Mouse (Mus musculus) ovary, postnatal 36 days (tissue): Measurements from ENCODE around the gene Parva.

ENCODE experiments used
- DNase-seq: peaks from one replicate; pipeline ENCODE4 v3.0.0; 2022; ENCODE audit warnings: low spot score, mixed read lengths

The Parva gene

DNA sequence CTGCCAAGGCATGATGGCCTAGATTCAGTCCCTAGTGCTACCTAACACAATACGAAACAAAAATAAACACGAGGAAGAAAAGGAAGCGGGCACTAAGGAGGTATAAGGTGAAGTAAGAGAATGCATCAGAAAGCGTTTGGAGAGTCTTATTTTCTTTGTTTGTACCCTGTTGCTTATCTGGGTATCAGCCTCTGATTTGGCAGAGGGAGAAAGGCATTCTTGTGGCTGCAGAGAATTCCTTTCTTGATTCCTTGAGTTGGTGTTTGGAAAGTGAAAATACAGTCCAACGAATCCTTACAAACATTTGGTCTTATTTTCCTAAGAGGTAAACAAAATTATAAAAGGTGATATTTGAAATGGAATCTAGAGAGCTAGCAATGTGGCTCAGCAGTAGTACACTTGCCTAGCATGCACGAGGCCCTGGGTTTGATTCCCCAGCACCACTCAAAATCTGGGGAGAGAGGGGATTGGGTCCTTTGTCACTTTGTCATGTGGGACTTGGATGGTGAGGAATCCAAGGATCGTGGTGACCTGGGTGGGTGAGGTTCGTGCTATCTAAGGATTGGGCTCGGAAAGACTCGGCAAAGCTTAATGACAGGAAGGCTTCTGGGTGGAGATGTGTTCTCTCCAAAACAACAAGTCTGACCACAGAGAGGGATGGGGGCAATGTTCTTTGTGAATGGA is 44.9 kb downstream of the Parva start:
- no peak for DNase-seq

DNA sequence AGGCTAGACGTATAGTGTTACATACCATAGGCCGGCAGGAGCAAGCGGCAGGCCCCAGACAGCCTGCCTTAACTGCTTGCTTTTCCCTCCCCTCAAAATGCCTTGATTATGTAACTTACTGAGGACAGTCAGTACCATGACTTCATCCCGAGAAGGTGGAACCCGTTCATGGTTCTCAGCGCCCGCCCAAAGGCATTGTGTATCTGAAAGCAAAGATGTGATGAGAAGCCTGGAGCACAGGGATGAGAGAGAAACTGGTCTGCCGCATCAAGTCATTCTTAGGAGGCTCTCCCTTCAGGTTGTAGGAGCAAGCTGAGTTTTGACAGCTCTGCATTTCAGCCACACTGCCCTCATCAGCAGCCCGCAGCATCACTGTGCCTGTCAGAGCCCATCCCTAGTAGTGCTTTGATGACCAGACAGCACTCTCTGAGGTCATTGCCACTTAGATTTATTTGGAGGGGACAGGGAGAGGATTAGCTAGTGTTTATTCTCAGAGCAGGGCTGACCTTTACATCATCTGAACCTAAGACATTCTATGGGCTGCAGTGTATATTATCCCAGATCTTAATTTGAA is 45.5 kb downstream of the Parva start:
- no peak for DNase-seq

DNA sequence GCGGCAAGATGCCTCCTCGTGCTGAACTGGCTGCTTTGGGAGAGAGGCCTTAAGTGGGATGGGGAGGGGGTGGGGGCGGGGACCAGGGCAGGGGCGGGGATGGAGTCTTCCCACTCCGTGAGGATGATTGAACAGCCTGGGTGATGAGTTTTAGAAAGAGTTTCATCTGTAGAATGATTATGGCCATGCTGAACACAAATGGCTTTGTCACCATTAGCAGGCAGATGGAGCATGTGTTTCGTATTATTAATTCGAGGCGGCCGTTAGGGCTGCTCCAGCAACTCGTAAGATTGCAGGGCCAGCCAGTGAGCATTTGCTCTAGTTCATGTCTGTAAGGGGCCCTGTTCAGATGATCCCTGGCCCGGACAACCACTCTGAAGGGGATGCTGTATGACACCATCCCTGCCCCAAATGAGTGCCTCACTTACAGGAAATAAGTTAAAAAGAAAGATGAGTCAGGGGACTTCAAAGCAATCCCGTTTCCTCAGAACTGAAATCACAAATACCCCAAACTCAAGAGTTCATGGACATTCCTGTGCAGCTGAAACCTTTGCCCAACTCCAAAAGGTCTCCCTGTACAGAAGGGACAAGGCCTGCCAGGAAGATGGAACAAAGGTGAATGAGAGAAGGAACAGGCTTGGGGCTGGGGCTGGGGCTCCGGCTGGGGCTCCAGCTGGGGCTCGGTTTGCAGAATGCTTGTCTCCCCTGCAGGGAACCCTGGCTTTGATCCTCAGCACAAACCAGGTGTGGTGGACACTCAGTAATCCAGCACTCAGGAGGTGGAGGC is 46.5 kb downstream of the Parva start:
- no peak for DNase-seq

DNA sequence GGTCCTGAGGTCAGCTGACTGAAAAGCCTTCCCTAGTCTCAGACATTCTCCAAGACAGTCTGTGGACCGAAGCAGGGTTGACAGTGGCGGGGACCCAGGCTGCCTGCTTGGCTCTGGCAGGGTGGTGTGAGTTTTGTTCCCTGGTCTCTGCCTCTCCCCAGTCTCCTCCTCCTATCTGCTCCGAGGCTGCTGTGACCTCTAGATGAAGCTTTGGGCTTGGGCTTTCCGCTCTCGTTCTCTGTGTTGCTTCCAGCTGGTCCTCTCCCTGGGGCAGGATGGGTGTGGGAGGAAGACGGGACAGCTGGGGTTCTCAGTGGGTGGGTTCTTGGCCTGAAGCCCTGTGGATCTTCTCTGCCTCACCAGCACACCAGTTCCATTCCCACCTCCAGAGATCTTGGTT is 51.8 kb downstream of the Parva start:
- DNase-seq = peak; percentile 47

DNA sequence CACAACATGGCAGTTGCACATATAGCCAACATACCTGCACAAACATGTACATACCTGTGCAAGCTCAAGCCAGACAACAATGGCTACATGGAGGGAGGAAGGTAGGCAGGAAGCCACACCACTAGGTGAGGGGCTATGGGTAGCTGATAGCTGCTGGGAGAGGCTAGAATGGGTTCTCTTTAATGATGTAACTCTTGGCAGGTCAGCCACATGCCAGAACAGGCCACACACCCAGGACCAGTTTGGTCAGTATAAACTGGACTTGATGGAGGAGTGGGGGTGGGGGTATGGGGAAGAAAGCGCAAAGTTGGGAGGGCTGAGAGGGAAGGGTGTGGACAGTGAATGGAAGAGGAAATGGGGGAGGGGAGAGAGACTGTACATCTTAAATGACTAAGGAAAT is 53.7 kb downstream of the Parva start:
- DNase-seq = no peak

DNA sequence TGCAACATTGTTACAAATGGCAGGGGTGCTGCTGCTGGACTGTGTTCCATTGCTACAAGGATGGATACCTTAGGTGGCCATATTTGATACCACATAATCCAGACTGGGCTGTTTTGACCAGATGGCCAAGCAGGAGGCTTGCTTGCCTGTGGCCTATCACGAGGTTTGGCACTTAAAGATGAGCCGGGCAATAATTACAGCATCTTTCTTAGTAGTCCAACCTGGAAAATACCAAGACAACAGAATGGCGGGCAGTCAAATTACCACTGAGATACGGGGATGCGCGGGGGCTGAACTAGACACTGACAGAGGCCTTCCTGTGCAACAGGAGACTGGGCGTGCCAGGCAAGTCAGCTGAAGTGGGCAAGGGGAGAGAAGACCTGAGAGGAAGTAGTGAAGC is 55.3 kb downstream of the Parva start:
- no peak for DNase-seq

DNA sequence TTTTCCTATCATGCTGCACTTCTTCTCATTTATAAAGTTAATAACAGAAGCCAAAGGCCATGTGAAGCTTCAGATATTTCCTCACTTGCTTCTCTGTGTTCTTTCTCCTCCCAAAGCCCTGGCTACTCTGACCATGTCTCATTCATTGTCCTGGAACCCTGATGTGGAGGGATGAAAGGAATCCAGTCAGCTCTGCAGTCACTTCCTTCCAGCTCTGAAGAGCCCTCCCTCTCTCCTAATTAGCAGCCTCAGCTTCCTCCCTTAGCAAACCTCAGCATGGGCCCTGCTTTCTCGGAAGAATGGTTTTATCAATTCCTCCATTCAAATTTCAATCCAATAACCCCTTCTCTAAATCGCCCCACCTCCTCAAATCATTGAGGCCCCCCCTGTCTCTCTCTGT is 56.1 kb downstream of the Parva start:
- DNase-seq = no peak

DNA sequence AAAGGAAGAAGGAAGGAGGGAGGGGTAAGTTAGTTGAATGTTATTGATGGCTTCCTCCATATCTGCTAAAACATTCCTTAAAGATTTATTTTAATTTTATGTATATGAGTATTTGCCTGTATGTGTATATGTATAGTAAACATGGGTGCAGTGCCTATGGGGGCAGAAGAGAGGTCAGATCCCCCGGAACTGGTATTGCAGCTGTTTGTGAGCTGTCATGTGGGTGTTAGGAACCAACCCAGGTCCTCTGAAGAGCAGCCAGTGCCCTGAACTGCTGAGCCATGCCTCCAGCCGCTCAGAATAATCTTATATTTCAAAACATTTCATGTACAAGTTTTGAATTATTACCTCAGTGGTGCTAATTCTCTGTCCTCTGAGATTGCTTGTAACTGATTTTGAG is 63.5 kb downstream of the Parva start:
- DNase-seq = no peak

DNA sequence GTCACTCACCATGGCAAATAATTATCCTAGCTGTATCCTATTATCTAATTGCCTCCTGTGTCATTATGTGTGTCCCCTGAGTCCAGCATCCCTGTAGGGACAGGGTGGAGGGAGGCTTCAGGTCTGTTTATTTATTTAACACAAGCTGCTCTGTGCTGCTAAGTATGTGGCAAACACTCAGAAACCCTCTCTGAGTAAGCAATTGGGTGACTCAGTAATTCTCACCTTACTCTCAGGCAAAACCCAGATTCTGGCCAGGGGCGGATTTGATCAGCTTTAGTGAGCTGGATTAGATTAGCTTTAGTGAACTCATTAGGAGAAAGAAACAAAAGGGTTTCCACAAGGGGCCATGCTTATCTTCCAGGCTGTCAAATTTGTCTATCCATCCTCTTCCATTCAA is 64.4 kb downstream of the Parva start:
- DNase-seq = no peak

DNA sequence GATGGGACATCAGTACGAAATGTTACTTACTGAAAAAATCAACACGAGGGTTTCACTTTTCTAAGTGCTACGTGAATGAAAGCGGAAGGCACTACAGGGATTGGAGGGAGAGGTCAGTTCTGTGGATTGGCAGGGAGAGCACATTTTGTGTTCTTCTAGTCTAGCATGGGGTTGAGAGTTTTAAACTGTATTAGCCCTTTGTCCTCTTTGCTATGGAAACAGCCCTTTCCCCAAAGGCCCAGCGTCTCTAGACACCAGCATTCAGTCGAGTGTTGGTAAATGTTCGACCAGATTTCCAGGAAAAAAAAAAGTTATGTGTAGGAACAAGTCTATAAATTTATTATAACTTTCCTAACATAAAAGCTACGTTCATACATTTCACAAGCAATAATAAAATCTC is 68.6 kb downstream of the Parva start:
- no peak for DNase-seq

DNA sequence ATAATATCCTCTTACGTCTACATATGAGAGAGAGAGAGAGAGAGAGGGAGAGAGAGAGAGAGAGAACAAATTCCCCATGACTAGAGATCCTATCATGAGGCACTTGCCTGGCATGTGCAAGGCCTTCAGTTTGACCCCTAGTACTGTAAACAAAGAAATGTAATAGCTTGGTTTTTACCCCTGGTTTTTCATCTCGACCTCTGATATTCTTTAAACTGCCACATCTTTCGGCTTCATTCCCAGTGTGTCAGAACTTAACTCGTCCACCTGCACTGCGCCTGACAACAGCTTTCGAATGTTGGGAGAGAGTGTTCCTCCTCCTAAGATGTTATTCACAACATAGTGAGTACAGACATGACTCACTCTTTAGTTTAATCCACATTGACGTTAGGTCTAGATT is 69.6 kb downstream of the Parva start:
- no peak for DNase-seq

DNA sequence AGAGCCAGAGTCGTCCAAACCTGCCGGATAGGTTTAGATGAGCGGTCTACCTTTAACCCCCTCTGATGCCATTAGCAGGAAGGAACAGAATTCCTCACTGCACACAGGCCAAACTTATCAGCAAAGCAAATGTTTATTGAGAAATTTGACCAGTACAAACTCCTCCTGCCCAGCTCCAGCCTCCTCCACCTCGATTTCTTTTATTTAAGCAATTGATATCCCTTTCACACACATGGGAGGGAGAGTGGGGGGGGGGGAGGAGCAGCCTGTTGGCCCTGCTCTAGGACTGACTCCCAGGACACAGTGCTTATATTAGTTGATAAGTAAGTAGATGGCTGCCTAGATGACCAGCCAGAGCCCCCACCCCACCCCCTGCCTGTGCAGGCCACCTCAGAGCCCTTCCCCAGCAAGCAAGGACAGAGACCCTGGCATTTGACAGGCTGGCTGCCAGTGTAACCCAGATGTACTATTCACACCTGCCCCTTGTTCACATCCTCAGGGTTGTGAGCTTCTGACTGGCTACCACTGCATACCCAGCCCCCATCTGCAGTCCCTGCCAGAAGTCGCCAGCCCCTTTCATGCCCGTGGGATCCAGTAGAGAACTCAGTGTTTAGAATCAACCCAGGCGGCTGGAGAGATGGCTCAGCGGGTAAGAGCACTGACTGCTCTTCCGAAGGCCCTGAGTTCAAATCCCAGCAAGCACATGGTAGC is 71.4 kb downstream of the Parva start:
- no peak for DNase-seq

DNA sequence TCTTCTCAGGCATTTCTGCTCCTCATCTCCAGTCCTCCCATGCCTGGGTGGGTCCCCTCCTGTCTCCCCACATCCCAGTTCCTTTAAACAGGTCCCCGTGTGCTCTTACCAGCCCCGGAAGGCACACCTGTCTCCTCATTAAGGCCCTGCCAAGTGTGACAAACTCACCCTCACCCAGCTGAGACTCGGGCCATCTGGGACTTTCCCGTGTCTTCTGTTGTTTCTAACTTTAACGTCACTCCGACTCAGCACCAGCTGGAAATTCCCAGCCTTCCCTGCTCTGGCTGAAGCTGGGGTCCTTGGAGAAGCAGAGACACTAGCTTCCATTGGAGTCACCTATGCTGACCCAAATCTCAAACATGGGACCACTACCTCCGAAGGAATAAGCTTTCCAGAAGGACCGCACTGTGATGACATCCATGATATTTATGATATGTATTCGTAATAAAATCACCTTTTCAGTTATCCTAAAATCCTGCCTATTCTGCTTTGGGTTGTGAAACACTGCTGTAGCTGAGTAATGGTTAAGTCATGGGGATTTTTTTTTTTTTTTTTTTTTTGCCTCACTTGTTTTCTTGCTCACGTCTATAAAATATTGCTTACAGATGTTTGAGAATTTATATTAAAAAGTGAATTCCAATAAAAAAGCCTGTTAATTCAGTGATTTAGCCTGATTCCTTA is 72.3 kb downstream of the Parva start:
- DNase-seq = no peak

DNA sequence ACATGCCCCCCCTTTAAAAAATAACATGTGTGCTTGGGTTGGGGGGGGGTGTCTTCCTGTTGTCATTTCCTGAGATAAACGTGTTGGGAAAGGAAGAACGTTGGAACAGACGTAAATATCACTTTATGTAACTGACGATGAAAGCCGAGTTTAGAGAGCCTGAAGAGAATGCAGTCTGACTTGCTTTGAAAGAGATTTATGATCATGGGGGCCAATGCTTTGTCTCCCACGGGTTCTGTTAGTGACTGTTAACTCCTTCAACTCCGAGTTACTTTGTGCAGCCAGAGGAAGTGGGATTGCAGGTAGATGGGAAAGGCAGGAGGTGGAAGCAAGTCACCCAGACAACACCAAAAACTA is 72.8 kb downstream of the Parva start:
- no peak for DNase-seq

DNA sequence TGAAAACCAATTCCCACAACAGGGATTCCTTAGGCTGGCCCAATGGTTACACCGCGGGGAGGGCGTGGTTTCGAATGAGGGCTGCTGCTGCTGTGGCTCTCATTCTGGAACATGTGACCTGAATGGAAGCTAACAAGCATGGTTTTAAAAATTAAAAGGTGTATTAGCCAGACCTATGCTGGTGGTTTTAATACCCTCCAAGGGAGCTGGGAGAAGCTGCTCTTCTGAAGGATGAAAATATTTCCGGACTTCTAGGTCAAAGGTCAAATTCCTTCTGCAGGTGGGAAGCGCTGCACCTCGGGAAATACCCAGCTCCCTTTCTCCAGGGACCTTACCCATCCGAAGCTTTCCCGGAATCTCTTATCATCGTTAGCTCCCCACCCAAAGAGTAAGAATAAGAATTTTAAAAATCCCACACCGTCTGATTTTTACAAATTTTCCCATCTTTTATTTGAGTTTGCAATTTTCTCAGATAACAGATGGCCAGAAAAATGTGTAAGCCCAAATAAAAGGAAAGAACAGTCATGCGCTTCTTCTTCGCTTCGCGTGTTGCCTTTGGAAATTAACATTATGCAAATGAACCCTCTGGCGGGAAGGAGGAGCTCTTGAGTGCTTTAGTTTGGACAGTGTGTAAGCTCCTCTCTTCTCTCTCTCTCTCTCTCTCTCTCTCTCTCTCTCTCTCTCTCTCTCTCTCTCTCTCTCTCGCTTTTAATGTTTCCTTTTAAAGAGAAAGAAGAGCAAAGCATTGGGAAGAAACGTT is 74.9 kb downstream of the Parva start:
- DNase-seq = no peak

DNA sequence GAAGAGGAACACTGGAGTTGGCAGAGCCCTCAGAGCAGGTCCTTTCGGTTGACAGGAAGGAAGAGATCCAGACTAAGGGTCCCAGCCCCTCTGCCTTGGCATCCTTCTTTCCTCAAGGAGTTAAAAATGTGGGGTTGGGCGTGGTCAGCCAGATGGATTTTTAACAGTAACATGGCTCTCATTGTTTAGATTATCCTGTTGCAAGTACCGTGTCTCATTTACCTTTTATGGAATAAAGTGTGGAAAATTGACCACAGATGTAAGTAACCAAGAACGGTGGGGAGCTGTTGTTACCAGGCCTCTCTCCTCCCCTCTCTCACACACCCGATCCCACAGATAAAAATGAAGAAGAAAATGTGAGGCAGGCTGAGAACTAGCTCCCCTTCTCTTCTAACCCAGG is 75.5 kb downstream of the Parva start:
- DNase-seq = no peak

DNA sequence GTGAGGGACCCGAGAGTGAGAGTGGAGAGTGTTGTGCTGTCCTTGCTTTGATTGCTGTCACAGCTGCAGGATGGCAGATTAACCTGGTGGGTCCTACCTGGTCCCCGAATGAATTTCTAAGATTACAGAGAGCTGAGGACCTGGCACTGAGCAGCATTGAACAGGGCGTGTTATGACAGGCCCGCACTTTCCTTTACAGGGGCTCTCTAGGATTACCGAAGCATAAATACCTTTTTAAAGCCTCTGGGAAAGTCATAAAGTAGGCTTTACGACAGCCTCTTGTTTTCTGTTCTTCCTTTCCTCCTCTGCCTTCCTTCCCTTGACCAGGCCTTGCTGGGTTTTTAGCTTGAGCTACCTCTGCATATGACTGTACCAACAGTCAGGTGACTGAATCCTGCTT is 76.1 kb downstream of the Parva start:
- DNase-seq = no peak

DNA sequence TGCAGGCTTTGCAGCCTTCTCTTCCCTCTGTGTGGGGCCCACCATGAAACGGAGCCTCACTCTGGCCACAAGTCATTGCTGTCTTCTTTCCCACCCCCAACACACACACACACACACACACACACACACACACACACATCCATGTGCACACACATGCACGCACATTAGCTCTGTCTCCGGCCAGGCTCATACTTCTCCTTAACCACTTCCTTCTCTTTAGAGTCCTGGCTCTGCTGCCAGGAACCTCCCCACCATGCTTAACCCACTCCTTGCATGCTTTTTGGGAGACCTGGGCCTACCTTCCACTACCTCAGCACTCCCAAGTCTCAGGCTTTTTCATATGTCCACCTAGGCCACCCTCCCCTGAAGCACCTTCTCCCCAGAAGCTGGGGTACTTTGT is 76.6 kb downstream of the Parva start:
- DNase-seq = no peak

DNA sequence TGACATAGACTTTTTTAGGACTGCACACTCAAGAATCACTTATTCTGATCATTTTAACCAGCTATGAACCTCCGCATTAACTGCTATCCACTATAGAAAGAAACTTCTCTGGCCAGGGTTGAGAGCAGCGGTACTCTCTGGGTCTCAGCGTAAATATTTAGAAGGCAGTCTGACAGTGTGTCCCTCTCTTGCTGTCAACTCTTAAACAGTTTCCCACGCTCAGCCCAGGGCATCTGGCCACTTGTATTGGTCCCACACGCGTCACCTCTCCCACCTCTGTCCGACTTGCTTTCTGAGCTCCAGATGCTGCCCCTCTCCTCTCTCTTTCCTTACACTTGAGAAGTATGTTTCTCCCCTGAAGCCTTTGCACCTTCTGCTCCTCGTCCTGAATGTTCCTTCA is 81.8 kb downstream of the Parva start:
- DNase-seq = no peak

DNA sequence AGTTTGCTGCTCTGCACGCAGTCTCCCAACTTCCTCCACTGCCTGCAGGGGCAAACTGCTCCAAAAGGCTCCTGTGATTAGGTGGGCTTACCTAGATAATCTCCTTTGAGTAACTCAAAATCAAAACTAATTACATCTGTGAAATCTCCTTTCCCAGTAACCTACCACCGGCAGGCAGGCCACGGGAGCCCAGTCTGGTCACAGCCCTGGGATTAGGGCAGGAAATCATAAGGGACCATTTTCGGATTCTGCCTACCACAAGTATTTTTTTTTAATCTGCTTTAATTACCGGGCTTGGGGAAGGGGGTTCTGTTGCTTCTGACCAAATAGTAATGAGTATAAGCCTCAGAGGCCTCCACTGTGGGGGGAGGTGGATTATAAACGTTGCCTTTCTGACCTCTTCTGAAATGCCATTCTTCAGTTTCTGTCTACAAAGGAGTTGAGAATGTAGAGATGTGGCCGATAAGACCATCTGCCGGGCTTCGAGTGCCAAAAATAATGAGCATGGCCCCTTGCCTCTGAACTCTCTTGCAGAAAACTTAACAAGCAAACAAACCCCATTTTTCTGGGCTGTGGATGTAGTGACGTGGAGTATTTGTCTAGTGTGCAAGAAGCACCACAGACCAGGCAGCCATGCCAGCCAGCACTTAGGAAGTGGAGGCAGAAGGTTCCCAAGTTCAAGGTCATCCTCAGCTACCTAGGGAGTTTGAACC is 83.2 kb downstream of the Parva start:
- DNase-seq = no peak

DNA sequence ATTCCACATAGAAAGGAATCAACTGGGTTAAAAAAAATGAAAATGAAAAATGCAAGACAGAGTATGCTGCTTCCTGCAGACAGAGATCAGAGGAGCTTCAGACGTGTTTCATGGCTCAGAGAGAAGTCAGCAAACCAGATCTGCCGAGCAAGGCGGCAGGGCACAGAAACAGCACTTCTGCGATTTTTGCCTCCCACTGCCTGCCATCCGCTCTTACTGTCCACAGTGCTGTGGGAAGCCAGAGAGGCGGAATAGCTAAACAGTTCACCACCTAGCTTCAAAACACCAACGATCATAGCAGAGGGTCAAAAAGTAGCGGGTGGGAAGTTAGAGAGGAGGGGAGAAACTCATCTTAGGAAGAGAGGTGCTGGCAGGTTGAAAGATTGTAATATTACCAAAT is 84.0 kb downstream of the Parva start:
- DNase-seq = no peak
